In the genomic region with DNA sequence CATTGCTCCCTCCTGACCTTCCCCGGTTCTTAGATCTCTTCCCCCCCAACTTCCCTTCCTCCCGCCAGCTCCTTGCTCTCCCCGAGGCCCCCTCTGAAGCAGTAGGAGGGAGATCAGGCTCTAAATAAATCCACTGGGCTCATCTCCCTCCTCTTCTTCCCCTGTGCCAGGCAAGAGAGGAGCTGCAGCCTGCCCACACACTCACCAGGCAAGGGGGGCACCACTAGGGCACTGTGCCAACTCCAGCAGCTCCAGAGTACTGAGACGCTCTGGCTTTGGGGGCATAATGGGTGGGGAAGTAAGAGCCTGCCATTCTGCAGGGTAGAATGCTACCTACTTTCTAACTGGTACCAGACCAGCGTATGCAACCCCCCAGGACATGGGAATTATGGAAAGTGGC, we compare ENCODE assay signal across 10 mouse cellular contexts. TPM values are rescaled to one million over a fixed set of nuclear protein-coding genes. Genes with fewer than 3 reads are reported as not detected.
DNase-seq lines count a peak whose midpoint lies in the region; ATAC-seq and TF ChIP-seq lines count a peak whose summit lies in the region.
"Had no signal": no experiment of that assay in that cellular context is flagged by ENCODE, and none has a peak within 500 bp of the region (broad histone marks: within the 10 kb centered on the region; RNA-seq: fewer than 3 reads in every experiment).

No protein-coding gene starts in this region.

- TF ChIP-seq CTCF in kidney, adult 2 months (conservative IDR thresholded peaks at IDR 0.05; ENCODE audit: insufficient read depth, insufficient read length, low read depth, low read length), result no peak

- H3K4me1 ChIP-seq in kidney, embryonic 14.5 days (ENCODE audit: control insufficient read depth, insufficient read depth, low read length), result peaks cover 33% of the 10 kb centered on the region
- H3K4me1 ChIP-seq in kidney, adult 2 months (ENCODE audit: control insufficient read depth, insufficient read depth, low read length), result no peaks in the 10 kb centered on the region
- peaks cover 43% of the 10 kb centered on the region for H3K4me1 ChIP-seq in embryonic facial prominence, embryonic 12.5 days
- peaks cover 37% of the 10 kb centered on the region for H3K4me1 ChIP-seq in hindbrain, embryonic 14.5 days (replicated peaks; ENCODE audit: control insufficient read depth, insufficient read depth, low read length)
- H3K4me1 ChIP-seq in midbrain, embryonic 14.5 days (ENCODE audit: control insufficient read depth, insufficient read depth, low read length), result peaks cover 43% of the 10 kb centered on the region

- no peak for ATAC-seq in kidney, embryonic 14.5 days (ENCODE audit: low FRiP score, low TSS enrichment)
- no peak for ATAC-seq in embryonic facial prominence, embryonic 12.5 days (ENCODE audit: insufficient number of reproducible peaks, insufficient read depth, low FRiP score, low TSS enrichment)
- no peak for ATAC-seq in hindbrain, embryonic 14.5 days (ENCODE audit: low FRiP score)
- no peak for ATAC-seq in midbrain, embryonic 14.5 days (ENCODE audit: low FRiP score, low TSS enrichment)
- ATAC-seq in monocyte, adult 5-6 weeks (replicated peaks; ENCODE audit: insufficient number of reproducible peaks, low FRiP score, low TSS enrichment, poor library complexity, severe bottlenecking), result no peak

- no peak overlapping the region for H3K9ac ChIP-seq in kidney, embryonic 14.5 days (ENCODE audit: low read depth, low read length)
- peak overlapping the region; percentile 81; the same call in 1 of the 2 replicates for H3K9ac ChIP-seq in embryonic facial prominence, embryonic 12.5 days
- peak overlapping the region; percentile 81 for H3K9ac ChIP-seq in hindbrain, embryonic 14.5 days
- peak overlapping the region; percentile 97 for H3K9ac ChIP-seq in midbrain, embryonic 14.5 days (replicated peaks; ENCODE audit: low read length)

- H3K27ac ChIP-seq in kidney, embryonic 14.5 days (ENCODE audit: low read depth, low read length), result no peak overlapping the region
- H3K27ac ChIP-seq in kidney, adult 2 months (ENCODE audit: insufficient read depth, low read depth, low read length), result no peak overlapping the region
- no peak overlapping the region for H3K27ac ChIP-seq in embryonic facial prominence, embryonic 12.5 days
- H3K27ac ChIP-seq in hindbrain, embryonic 14.5 days, result no peak overlapping the region
- H3K27ac ChIP-seq in midbrain, embryonic 14.5 days (replicated peaks; ENCODE audit: low read depth, low read length), result peak overlapping the region; percentile 99
- H3K27ac ChIP-seq: gastrocnemius, adult 2 months had no signal

- H3K9me3 ChIP-seq in kidney, embryonic 14.5 days (ENCODE audit: control insufficient read depth, low read length), result no peaks in the 10 kb centered on the region
- no peaks in the 10 kb centered on the region for H3K9me3 ChIP-seq in embryonic facial prominence, embryonic 12.5 days
- no peaks in the 10 kb centered on the region for H3K9me3 ChIP-seq in hindbrain, embryonic 14.5 days (ENCODE audit: control insufficient read depth, low read length)
- H3K9me3 ChIP-seq in midbrain, embryonic 14.5 days (ENCODE audit: control insufficient read depth, low read length), result no peaks in the 10 kb centered on the region

- H3K4me2 ChIP-seq in kidney, embryonic 14.5 days (replicated peaks; ENCODE audit: low read depth, low read length), result peak overlapping the region; percentile 95; the same call in 1 of the 2 replicates
- peak overlapping the region; percentile 93 for H3K4me2 ChIP-seq in embryonic facial prominence, embryonic 12.5 days (replicated peaks)
- H3K4me2 ChIP-seq in hindbrain, embryonic 14.5 days (replicated peaks), result peak overlapping the region; percentile 68
- peak overlapping the region; percentile 87 for H3K4me2 ChIP-seq in midbrain, embryonic 14.5 days (ENCODE audit: low read length)

- H3K4me3 ChIP-seq in kidney, embryonic 14.5 days (ENCODE audit: low read length), result peak overlapping the region; percentile 92; the same call in 1 of the 2 replicates
- H3K4me3 ChIP-seq in kidney, adult 2 months (ENCODE audit: insufficient read depth, low read depth, low read length), result no peak overlapping the region
- H3K4me3 ChIP-seq in embryonic facial prominence, embryonic 12.5 days, result no peak overlapping the region; the same call in 1 of the 2 replicates
- peak overlapping the region; percentile 58 for H3K4me3 ChIP-seq in hindbrain, embryonic 14.5 days (replicated peaks; ENCODE audit: low read length)
- peak overlapping the region; percentile 81 for H3K4me3 ChIP-seq in midbrain, embryonic 14.5 days (replicated peaks; ENCODE audit: low read depth, low read length)
- H3K4me3 ChIP-seq: gastrocnemius, adult 2 months had no signal

- H3K36me3 ChIP-seq in kidney, embryonic 14.5 days (ENCODE audit: control insufficient read depth, insufficient read depth, low read length), result peaks cover 12% of the 10 kb centered on the region
- no peaks in the 10 kb centered on the region for H3K36me3 ChIP-seq in kidney, adult 2 months (ENCODE audit: control insufficient read depth, insufficient read depth, low read length)
- H3K36me3 ChIP-seq in embryonic facial prominence, embryonic 12.5 days, result peaks cover 21% of the 10 kb centered on the region
- H3K36me3 ChIP-seq in hindbrain, embryonic 14.5 days (replicated peaks; ENCODE audit: control insufficient read depth, insufficient read depth), result peaks cover 24% of the 10 kb centered on the region
- H3K36me3 ChIP-seq in midbrain, embryonic 14.5 days (ENCODE audit: control insufficient read depth, insufficient read depth, low read length), result peaks cover 27% of the 10 kb centered on the region

- WGBS in kidney, embryonic 14.5 days, result 52% methylated on average over 5 of the region's 5 CpGs
- WGBS in kidney, adult 2 months, result 79% methylated on average over 5 of the region's 5 CpGs
- WGBS in embryonic facial prominence, embryonic 12.5 days, result 35% methylated on average over 5 of the region's 5 CpGs
- 23% methylated on average over 5 of the region's 5 CpGs for WGBS in hindbrain, embryonic 14.5 days
- 13% methylated on average over 5 of the region's 5 CpGs for WGBS in midbrain, embryonic 14.5 days

- no peak for DNase-seq in kidney, adult 2 months
- peak; percentile 62 for DNase-seq in hindbrain, embryonic 14.5 days (ENCODE audit: low spot score)
- DNase-seq in midbrain, embryonic 14.5 days, result peak; percentile 75
- no peak for DNase-seq in ovary, postnatal 14 days (ENCODE audit: low spot score)
- DNase-seq in gastrocnemius, postnatal 4 days (ENCODE audit: low spot score in 2 of 2), result no peak
- DNase-seq: gastrocnemius, adult 2 months; thymus, postnatal 14 days had no signal

- peaks cover under 1% of the 10 kb centered on the region; the same call in 1 of the 2 replicates for H3K27me3 ChIP-seq in kidney, embryonic 14.5 days (ENCODE audit: control insufficient read depth, insufficient read depth, low read length)
- 0 out of 2 replicates have a peak, but pooled peaks cover 2% of the 10 kb centered on the region for H3K27me3 ChIP-seq in kidney, adult 2 months (replicated peaks; ENCODE audit: control insufficient read depth, insufficient read depth, low read length)
- H3K27me3 ChIP-seq in embryonic facial prominence, embryonic 12.5 days, result peaks cover 26% of the 10 kb centered on the region
- no peaks in the 10 kb centered on the region for H3K27me3 ChIP-seq in hindbrain, embryonic 14.5 days (ENCODE audit: control insufficient read depth, insufficient read depth, low read length)
- no peaks in the 10 kb centered on the region for H3K27me3 ChIP-seq in midbrain, embryonic 14.5 days (ENCODE audit: control insufficient read depth, insufficient read depth, low read length)

- TF ChIP-seq POLR2A in kidney, adult 2 months (IDR thresholded peaks at IDR 0.05; ENCODE audit: low read depth, low read length), result no peak

RNA-seq across cellular contexts. Expression of gene Cacnb3, which starts 5.9 kb away (rescaled TPM):
- polyA plus RNA-seq in kidney, embryonic 14.5 days (2014; fragmentation: Nextera tagmentation; extraction: Ambion mirVana), result 21.5 and 26.5 TPM in 2 replicates
- 20.2 and 21.7 TPM in 2 replicates for polyA plus RNA-seq in kidney, adult 2 months (2012; rRNA removed)
- polyA plus RNA-seq in embryonic facial prominence, embryonic 12.5 days (2016; fragmentation: Nextera tagmentation; extraction: Ambion mirVana), result 64.5 and 72.8 TPM in 2 replicates
- polyA plus RNA-seq in hindbrain, embryonic 14.5 days (2014; fragmentation: Nextera tagmentation; extraction: Ambion mirVana), result 98.3 and 101 TPM in 2 replicates
- 130 and 136 TPM in 2 replicates for polyA plus RNA-seq in midbrain, embryonic 14.5 days (2014; fragmentation: Nextera tagmentation; extraction: Ambion mirVana)
- total RNA-seq in monocyte, adult 5-6 weeks (2017), result 0.68 to 1.3 TPM in 2 of 3 replicates, not detected in the other
- total RNA-seq in gastrocnemius, postnatal 4 days (2021), result 10 to 100 TPM; 22.1 to 22.5 TPM

RNA-seq across cellular contexts. Expression of gene Ddx23, which starts 26.2 kb away (rescaled TPM):
- 27.3 and 32.2 TPM in 2 replicates for polyA plus RNA-seq in kidney, embryonic 14.5 days (2014; fragmentation: Nextera tagmentation; extraction: Ambion mirVana)
- polyA plus RNA-seq in kidney, adult 2 months (2012; rRNA removed), result 23.8 and 24.4 TPM in 2 replicates
- polyA plus RNA-seq in embryonic facial prominence, embryonic 12.5 days (2016; fragmentation: Nextera tagmentation; extraction: Ambion mirVana), result 28.8 and 29.8 TPM in 2 replicates
- 22.5 and 24.2 TPM in 2 replicates for polyA plus RNA-seq in hindbrain, embryonic 14.5 days (2014; fragmentation: Nextera tagmentation; extraction: Ambion mirVana)
- 17.7 and 24.9 TPM in 2 replicates for polyA plus RNA-seq in midbrain, embryonic 14.5 days (2014; fragmentation: Nextera tagmentation; extraction: Ambion mirVana)
- 106 to 143 TPM (median 108 TPM) in 3 replicates for total RNA-seq in monocyte, adult 5-6 weeks (2017)
- 10 to 100 TPM; 62.5 to 67.3 TPM for total RNA-seq in gastrocnemius, postnatal 4 days (2021)

RNA-seq across cellular contexts. Expression of gene Adcy6, which starts 26.6 kb away (rescaled TPM):
- 26.2 and 31.5 TPM in 2 replicates for polyA plus RNA-seq in kidney, embryonic 14.5 days (2014; fragmentation: Nextera tagmentation; extraction: Ambion mirVana)
- 98.7 and 104 TPM in 2 replicates for polyA plus RNA-seq in kidney, adult 2 months (2012; rRNA removed)
- 18.7 and 22.2 TPM in 2 replicates for polyA plus RNA-seq in embryonic facial prominence, embryonic 12.5 days (2016; fragmentation: Nextera tagmentation; extraction: Ambion mirVana)
- polyA plus RNA-seq in hindbrain, embryonic 14.5 days (2014; fragmentation: Nextera tagmentation; extraction: Ambion mirVana), result 8.4 and 11.0 TPM in 2 replicates
- 9.6 and 12.2 TPM in 2 replicates for polyA plus RNA-seq in midbrain, embryonic 14.5 days (2014; fragmentation: Nextera tagmentation; extraction: Ambion mirVana)
- 0.96 to 3.7 TPM in 2 of 3 replicates, not detected in the other for total RNA-seq in monocyte, adult 5-6 weeks (2017)
- 10 to 100 TPM; 56.6 to 60.6 TPM for total RNA-seq in gastrocnemius, postnatal 4 days (2021)

RNA-seq across cellular contexts. Expression of gene Rnd1, which starts 40.7 kb away (rescaled TPM):
- 0.28 and 0.31 TPM in 2 replicates for polyA plus RNA-seq in kidney, embryonic 14.5 days (2014; fragmentation: Nextera tagmentation; extraction: Ambion mirVana)
- 2.2 and 2.8 TPM in 2 replicates for polyA plus RNA-seq in kidney, adult 2 months (2012; rRNA removed)
- polyA plus RNA-seq in embryonic facial prominence, embryonic 12.5 days (2016; fragmentation: Nextera tagmentation; extraction: Ambion mirVana), result 0.57 and 0.91 TPM in 2 replicates
- 6.0 and 6.1 TPM in 2 replicates for polyA plus RNA-seq in hindbrain, embryonic 14.5 days (2014; fragmentation: Nextera tagmentation; extraction: Ambion mirVana)
- polyA plus RNA-seq in midbrain, embryonic 14.5 days (2014; fragmentation: Nextera tagmentation; extraction: Ambion mirVana), result 7.4 and 9.2 TPM in 2 replicates
- 1.2 to 2.8 TPM (median 1.5 TPM) in 3 replicates for total RNA-seq in monocyte, adult 5-6 weeks (2017)
- 1 to 10 TPM in 1 of 2 experiments, under 1 TPM in 1; 0.75 to 1.2 TPM for total RNA-seq in gastrocnemius, postnatal 4 days (2021)

Comparison
In these comparisons a context has a peak if more than half of its experiments do, and no peak if none do; other contexts are left out.
1. H3K4me3 ChIP-seq: peak in kidney, embryonic 14.5 days (single experiment), hindbrain, embryonic 14.5 days (single experiment) and midbrain, embryonic 14.5 days (single experiment); none in kidney, adult 2 months (single experiment) and embryonic facial prominence, embryonic 12.5 days (single experiment).
2. DNase-seq: peak in hindbrain, embryonic 14.5 days (single experiment) and midbrain, embryonic 14.5 days (single experiment); none in kidney, adult 2 months (single experiment), ovary, postnatal 14 days (single experiment) and gastrocnemius, postnatal 4 days (0 of 2).
3. Peak in every context shown above with its lines, with median percentiles within 50 percentile points of each other: H3K4me2 ChIP-seq.